Mouse (Mus musculus): ENCODE results near the gene Fam214a.

- TF ChIP-seq CTCF (IDR thresholded peaks at IDR 0.05; ENCODE audit: insufficient read depth, low read depth, low read length) (no peak), POLR2A (IDR thresholded peaks at IDR 0.05; ENCODE audit: insufficient read depth, low read depth, low read length) (no peak)
Measured at GRCm38 (mm10) chr9:74989990-74990389, 37.3 kb downstream of the Fam214a start.
